Mouse (Mus musculus) gastrocnemius, adult 18-20 months (tissue): ENCODE measurements at regions not wholly inside any gene's neighbourhood (a gene's known extent, or its start where the extent isn't known, plus 50 kb on each side); places are given as distances from the start of the nearest gene placed in this dataset.
"Not testable (repeated sequence)": the region's sequence is repeated elsewhere in the genome, so short reads cannot be mapped to it uniquely, and the experiment has no call there.

ENCODE experiments used
- DNase-seq: peaks from one replicate; pipeline ENCODE4 v3.0.0; 2021; ENCODE audit warnings: low spot score

DNA sequence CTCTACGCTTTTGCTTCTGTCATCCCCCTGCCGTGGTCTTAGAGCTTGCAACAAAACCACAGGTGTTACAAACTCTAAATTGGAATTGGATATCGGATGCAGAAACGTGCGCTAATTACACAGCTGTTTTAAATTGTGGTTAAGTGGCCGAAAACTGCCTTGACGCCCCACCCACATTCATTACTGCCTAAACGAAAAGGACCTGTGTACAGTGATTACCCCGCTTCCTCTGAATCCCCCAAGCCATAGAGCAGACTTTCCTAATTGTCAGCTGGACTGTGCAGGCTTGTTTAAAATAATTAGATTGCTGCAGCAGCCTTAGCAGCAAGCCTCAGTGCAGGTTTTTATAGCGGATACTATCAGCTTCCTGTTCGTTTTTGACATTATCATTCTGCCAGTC lies 94.7 kb downstream of the Cxxc4 start:
- DNase-seq: no peak

DNA sequence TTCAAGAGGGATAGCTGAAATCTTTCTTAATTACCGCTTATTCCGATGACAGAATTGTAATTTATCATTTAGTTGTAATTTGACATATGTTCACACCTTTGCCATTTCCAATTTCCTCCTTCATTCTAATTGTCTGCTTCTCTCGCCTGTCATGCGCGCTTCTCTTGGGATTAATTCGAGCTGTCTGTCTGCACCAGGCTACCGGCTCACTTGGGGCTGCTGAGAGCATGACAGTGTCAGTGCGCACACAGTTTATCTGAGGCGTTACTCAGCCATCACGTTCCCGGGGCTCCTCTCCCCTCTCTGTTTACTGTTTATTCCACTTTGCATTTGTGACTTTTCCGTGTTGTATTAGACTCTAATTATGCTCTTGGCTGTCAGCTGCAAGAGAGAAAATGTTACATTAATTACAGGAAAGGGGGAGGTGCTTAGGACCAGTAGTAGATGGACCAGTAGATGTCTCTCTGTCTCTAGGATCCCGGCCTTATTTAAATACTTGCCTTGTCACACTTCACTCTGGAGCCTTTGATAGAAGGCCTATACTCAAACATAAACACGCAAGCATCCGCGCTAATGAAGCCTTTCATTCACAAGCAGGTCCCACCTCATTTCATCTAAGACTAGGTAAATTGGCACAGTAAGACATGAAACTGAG lies 95.3 kb downstream of the Cxxc4 start:
- DNase-seq: no peak

- DNase-seq: not testable (repeated sequence)
Measured at GRCm38 (mm10) chr3:134339093-134339695, 102.9 kb downstream of the Cxxc4 start.

- DNase-seq: no peak
Measured at GRCm38 (mm10) chr3:134365948-134366347, 129.7 kb downstream of the Cxxc4 start.

DNA sequence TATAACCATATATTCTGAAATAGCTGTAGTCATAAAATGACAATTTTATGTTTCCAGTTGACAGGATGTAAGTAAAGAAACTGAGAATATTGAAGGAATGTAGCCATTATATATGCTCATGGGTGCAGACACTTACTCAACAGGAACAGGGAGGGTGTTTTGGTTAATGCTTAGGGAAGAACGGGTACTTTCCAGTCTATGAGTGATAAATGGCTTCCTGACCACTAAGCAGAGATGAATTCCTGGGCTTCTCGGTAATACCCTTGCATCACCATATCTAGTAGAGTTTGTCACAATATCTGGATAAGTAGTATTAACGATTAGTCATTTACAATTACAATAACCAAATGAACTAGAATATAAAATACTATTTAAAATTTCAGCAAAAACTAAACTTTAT lies 130.5 kb downstream of the Cxxc4 start:
- DNase-seq: no peak

- no peak for DNase-seq
Measured at GRCm38 (mm10) chr3:134368591-134368990, 132.3 kb downstream of the Cxxc4 start.

DNA sequence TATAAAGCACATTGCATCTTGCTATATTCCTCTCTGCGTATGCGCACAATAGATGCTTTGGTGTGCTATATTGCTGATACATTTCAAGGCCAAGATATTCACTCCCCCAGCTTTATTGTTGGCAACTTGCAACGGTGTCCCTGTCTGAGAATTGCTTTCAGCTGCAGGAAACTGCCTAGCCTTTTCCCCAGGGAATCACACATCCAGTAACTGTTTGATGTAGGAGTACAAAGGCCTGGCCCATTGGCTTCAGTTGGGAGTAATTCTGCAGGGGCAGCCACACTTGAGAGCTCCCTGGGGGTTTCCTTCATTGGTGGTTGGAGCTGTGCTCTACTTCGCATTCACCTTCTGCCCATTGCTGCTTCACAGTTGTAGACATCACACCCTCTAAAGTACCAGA lies 132.8 kb downstream of the Cxxc4 start:
- DNase-seq: no peak

DNA sequence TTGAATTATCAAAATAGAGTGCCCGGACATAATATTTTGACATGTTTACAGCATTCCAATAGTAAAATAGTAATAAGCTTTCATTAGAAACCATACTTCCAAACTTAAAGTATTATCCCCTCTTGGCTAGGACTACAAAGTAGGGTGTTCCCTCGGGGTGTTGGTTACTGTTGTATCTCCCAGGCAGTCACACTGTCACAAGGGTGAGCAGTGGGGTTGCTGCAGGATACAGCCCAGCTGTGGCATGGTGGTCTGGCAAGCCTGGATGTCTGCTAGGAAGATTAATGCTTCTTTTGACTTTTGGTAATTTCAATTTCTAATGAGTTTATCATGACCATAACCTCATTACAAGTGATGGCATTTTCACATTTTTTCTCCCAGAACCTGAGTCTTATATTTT lies 143.3 kb downstream of the Cxxc4 start:
- no peak for DNase-seq

DNA sequence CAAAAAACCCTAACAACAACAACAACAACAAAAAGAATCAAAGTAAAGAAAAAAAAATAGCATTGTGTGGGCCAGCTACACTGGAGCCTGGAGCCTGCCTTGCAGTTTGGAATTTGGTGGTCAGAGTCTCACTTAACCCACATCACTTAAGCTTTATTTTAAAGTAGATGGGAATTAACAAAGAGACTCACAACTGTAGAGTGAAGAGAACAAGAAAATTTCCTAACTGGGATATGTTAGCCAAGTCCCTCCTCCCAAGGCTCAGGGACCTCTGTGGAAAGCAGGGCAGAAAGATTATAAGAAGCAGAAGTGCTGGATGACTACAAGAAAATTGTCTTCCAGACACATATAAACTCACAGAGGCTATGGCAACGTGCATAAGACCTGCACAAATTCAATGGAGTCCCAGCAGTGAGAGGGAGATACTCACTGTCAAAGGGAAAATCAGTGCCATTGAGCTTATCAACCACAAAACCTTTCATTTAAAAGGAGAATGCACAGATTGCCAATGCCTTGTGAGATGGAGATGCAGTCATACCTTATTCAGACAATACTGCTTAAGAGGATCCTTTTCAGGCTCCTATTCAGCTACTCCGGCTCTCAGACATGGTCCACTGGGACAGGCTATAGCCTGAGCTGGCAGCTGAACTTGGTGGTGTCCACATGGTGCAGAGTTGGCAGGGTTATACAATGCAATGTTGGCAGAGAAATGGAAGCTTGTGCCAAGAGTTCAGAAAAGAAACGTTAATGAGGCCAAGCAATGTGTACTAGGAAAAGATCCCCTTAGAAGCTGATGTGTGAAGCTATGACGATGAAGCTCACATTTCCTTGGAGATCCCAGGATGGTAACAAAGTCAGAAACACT lies 154.4 kb downstream of the Cxxc4 start:
- DNase-seq: no peak

- DNase-seq: no peak
Measured at GRCm38 (mm10) chr3:134400395-134401090, 164.3 kb downstream of the Cxxc4 start.

DNA sequence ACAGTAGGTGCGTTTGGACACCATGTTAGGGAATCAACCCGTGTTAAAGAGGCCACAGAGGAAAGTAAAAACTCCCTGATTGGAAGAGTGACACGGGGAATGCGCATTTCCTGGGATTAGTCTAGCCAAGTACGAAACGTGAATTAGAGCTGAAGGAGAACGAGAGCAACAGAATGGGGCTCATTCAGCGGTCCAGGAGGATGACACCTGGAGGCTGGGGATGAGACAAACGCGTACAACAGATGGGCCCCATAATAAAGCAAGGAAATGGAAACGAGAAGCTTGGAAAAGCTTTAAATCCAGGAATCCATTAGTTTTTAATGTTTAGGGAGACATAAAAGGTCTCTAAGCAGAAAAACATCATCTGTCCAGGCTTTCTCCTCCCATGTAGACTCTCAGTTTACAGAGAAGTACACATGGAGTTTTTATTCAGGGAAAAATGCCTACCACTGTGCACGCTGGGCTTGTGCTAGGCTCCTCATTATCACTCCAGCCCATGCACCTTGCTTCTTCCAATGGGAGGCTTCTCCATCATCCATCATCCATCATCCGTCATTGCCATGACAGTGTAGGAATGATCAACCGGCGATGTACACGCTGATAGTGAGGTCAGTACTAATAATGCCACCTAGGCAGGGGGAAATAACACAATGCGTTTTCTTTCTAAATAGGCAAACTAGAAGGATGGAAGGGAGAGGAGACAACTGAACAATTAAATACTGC lies 179.5 kb downstream of the Cxxc4 start:
- DNase-seq: no peak

- no peak for DNase-seq
Measured at GRCm38 (mm10) chr3:134427633-134428032, 191.3 kb downstream of the Cxxc4 start.

DNA sequence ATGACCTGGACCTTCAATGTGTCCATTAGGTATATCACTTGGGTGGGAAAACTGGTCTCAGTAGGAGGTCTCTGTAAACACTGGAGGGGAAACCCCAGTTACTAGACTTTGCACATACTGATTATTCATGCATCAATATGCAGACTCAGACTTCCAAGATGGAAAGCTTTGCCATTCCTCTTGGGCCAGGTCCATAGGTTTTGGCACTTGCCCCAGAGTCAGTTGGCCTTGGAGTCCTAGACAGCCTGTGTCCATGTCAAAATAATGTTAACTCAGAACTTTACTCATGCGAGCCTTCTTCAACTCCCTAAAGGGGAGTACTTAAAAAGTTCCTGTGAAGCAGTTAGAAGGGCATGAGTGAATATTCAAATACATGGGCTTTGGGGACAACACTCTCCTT lies 230.3 kb downstream of the Cxxc4 start:
- DNase-seq: no peak

GRCm38 (mm10) chr3:134487280-134487679 lies 251.0 kb downstream of the Cxxc4 start:
- DNase-seq: no peak

GRCm38 (mm10) chr3:134489966-134490543 lies 253.8 kb downstream of the Cxxc4 start:
- no peak for DNase-seq

DNA sequence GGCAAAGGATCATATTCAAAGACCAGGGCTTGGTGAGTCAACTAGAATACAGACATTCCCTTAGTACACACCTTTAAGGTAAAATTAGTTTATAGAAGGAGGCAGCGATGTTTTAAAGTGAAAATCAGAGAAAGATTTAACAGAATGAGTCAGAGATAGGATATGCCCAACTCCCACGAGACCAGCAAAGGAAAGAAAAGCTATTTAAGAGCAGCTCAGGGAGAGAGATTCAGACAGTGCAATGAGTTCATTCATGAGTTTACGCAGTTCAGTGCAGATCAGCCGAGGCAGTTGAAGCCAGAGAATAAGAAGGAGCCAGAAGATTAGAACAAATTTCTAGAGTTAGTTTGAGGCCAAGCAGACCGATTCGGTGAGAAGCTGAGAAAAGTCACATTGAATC lies 273.4 kb downstream of the Cxxc4 start:
- no peak for DNase-seq

DNA sequence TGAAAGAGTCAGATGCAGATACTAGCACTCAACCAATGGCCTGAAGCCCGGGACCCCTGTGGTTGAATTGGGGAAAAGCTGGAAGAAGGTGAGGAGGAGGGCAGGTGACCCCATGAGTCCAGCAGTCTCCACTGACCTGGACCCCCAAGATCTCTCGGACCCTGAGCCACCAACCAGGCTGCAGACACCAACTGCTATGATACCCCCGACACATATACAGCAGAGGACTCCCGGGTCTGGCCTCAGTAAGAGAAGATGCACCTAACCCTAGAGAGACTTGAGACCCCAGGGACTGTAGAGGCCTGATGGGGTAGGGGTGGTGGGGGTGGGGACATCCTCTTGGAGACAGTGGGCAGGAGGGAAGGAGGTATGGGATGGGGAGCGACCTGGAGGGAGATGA lies 289.5 kb downstream of the Cxxc4 start:
- DNase-seq: no peak

GRCm38 (mm10) chr3:134560144-134560543 lies 268.7 kb upstream of the Tacr3 start:
- DNase-seq: no peak

GRCm38 (mm10) chr3:134578759-134579158 lies 250.0 kb upstream of the Tacr3 start:
- no peak for DNase-seq

DNA sequence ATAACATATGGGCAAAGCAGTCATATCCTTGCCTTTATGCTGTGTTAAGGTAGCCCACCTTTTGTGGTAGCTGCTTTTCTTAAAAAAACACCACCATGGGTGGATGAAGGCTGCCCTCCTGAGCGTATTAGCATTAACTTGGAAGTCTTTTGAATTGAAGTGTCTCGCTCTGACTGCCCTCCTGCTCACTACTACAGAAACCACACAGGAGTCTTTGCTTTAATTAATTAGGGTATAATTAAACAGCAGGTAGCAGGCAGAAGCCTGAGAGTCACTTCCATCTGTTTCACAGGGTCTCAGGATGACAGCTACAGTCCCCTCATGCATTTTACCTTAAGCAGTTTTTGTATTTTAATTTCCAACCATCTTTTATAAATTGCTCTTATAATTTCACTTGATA lies 240.2 kb upstream of the Tacr3 start:
- DNase-seq: no peak

- no peak for DNase-seq
Measured at GRCm38 (mm10) chr3:134602919-134603318, 225.9 kb upstream of the Tacr3 start.
